Mouse (Mus musculus): ENCODE data around the gene Fat4. TPM values are rescaled to one million over a fixed set of nuclear protein-coding genes. Genes with fewer than 3 reads are reported as not detected.
A peak's percentile ranks its signal among the peaks of the same experiment; 100 is the strongest.

Fat4 gene
- polyA plus RNA-seq, 1 experiment: 1.6 TPM

DNA sequence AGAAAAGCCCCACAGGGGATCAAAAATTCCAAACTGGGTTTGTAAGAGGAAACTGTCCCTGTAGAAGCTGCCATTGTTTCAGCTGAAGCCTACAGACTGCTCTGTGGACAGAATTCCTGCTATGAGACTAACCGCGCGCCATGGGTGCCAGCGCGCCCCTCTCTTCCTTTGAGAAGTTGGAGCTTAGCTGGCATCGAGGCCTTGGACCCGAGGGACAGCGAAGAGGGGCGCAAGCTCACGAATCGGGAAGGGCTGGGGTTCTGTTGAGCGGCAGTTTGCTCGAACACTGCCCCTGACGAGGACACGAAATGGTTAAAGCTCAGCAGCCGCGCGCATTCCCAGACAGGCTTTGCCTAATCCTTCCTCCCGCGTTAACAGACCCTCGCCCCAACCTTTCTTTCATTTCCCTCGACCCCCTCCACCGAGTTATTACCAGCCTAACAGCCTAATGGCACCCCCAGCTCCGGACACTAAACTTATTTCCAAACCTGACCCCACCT is 1.8 kb upstream of the Fat4 start:
- Histone ChIP-seq H3K4me1 (ENCODE audit: control insufficient read depth, insufficient read depth, low read length) (no peaks in the 10 kb centered on the region), H3K27ac (ENCODE audit: insufficient read depth, low read depth, low read length) (peak overlapping the region; percentile 48), H3K4me3 (ENCODE audit: insufficient read depth, low read depth, low read length) (peak overlapping the region; percentile 57), H3K27me3 (replicated peaks; ENCODE audit: control insufficient read depth, insufficient read depth, low read length) (no peaks in the 10 kb centered on the region), H3K36me3 (ENCODE audit: control insufficient read depth, insufficient read depth, low read length) (no peaks in the 10 kb centered on the region)
- WGBS: under 1% methylated on average over 24 of the region's 24 CpGs
- no peak for TF ChIP-seq POLR2A (IDR thresholded peaks at IDR 0.05; ENCODE audit: low read depth, low read length)
- TF ChIP-seq CTCF (conservative IDR thresholded peaks at IDR 0.05; ENCODE audit: insufficient read depth, insufficient read length, low read depth, low read length): no peak
- DNase-seq: peak; percentile 24

DNA sequence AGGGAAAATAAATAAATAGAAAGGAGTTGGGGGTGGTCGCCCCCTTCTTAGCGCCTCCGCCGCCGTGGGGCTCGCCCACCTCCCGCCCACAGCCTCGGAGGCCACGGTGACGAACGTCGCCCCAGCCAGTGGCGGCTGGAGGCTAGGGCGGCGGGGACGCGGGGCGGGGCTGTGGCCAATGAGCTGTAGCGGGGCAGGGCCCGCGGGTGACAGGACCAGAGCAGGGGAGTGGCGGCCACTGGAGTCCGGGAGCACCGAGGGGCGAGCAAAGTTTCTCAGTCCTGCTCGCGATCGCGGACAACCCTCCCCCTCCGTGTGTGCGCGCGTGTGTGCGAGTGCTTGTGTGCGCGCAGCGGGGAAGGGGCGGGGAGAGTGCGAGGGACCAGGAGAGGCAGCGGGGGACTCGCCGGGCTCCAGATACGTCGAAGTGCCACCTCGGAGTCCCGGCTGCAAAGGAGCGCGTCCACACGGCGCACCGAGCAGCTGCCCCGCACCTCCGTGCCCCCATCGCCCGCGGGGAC is 1.2 kb upstream of the Fat4 start:
- peak; percentile 91 for DNase-seq
- Histone ChIP-seq H3K4me3 (ENCODE audit: insufficient read depth, low read depth, low read length) (peak overlapping the region; percentile 57), H3K36me3 (ENCODE audit: control insufficient read depth, insufficient read depth, low read length) (no peaks in the 10 kb centered on the region), H3K4me1 (ENCODE audit: control insufficient read depth, insufficient read depth, low read length) (no peaks in the 10 kb centered on the region), H3K27me3 (replicated peaks; ENCODE audit: control insufficient read depth, insufficient read depth, low read length) (no peaks in the 10 kb centered on the region), H3K27ac (ENCODE audit: insufficient read depth, low read depth, low read length) (peak overlapping the region; percentile 48; the same call in 1 of the 2 replicates)
- TF ChIP-seq POLR2A (IDR thresholded peaks at IDR 0.05; ENCODE audit: low read depth, low read length) (peak; percentile 30), CTCF (conservative IDR thresholded peaks at IDR 0.05; ENCODE audit: insufficient read depth, insufficient read length, low read depth, low read length) (no peak)
- under 1% methylated on average over 56 of the region's 56 CpGs for WGBS

DNA sequence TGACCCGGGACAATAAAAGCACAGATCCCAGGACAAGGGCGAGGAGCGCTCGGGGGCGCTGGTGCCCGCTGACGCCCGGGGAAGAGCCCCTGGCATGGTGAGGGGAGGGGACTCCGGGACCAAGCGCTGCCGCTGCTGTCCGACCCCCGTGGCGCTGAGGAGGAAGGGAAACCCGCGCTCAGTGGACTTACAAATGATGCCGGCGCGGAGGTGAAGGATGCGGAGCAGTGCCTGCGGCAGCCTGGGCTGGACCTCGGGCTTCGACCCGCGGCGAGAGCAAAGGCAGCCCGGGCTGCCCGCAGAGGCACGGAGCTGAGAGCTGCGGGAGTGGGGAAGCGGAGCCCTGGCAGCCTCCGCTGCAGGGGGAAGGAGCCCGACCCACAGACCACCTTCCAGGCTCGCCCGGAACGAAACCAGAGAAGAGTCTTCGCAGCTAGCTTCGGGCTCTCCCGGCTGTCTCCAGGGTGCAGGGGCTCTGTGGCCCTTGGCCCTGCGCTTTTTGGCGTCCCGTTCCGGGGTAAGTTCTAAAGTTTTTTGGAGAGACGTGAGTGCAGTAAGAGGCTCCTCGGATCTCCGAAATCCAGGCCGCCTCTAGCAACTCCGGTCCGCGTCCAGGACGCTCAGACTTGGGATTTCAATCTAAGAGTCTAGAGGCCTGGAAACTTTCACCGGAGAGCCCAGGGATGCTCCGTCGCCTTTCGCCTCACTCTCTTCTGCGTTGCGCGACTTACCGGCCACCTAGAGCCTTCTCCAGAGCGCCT is 499 bp upstream of the Fat4 start:
- WGBS: under 1% methylated on average over 60 of the region's 60 CpGs
- no peaks in the 10 kb centered on the region for H3K36me3 ChIP-seq (ENCODE audit: control insufficient read depth, insufficient read depth, low read length)
- H3K27me3 ChIP-seq (replicated peaks; ENCODE audit: control insufficient read depth, insufficient read depth, low read length): no peaks in the 10 kb centered on the region
- H3K4me3 ChIP-seq (ENCODE audit: insufficient read depth, low read depth, low read length): peak overlapping the region; percentile 57
- peak overlapping the region; percentile 31; the same call in 1 of the 2 replicates for H3K27ac ChIP-seq (ENCODE audit: insufficient read depth, low read depth, low read length)
- peak; percentile 22 for DNase-seq
- H3K4me1 ChIP-seq (ENCODE audit: control insufficient read depth, insufficient read depth, low read length): no peaks in the 10 kb centered on the region
- no peak for TF ChIP-seq CTCF (conservative IDR thresholded peaks at IDR 0.05; ENCODE audit: insufficient read depth, insufficient read length, low read depth, low read length)

DNA sequence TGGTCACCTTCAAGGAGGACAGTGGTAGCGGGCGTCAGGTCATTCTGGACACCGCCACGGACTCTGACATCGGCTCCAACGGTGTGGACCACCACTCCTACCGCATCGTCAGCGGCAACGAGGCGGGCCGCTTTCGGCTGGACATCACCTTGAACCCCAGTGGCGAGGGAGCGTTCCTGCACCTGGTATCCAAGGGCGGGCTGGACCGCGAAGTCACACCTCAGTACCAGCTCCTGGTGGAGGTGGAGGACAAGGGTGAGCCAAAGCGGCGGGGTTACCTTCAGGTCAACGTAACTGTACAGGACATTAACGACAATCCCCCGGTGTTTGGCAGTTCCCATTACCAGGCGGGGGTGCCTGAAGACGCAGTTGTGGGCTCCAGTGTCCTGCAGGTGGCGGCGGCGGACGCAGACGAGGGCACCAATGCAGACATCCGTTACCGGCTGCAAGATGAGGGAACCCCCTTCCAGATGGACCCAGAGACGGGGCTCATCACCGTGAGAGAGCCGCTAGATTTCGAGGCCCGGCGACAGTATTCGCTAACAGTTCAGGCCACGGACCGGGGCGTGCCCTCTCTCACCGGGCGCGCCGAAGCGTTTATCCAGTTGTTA is 746 bp downstream of the Fat4 start:
- Histone ChIP-seq H3K4me1 (ENCODE audit: control insufficient read depth, insufficient read depth, low read length) (no peaks in the 10 kb centered on the region), H3K27me3 (replicated peaks; ENCODE audit: control insufficient read depth, insufficient read depth, low read length) (no peaks in the 10 kb centered on the region), H3K36me3 (ENCODE audit: control insufficient read depth, insufficient read depth, low read length) (no peaks in the 10 kb centered on the region), H3K4me3 (ENCODE audit: insufficient read depth, low read depth, low read length) (peak overlapping the region; percentile 57), H3K27ac (ENCODE audit: insufficient read depth, low read depth, low read length) (no peak overlapping the region)
- TF ChIP-seq POLR2A (IDR thresholded peaks at IDR 0.05; ENCODE audit: low read depth, low read length) (no peak), CTCF (conservative IDR thresholded peaks at IDR 0.05; ENCODE audit: insufficient read depth, insufficient read length, low read depth, low read length) (no peak; the same call in 1 of the 2 replicates)
- peak; percentile 61 for DNase-seq
- under 1% methylated on average over 47 of the region's 47 CpGs for WGBS

DNA sequence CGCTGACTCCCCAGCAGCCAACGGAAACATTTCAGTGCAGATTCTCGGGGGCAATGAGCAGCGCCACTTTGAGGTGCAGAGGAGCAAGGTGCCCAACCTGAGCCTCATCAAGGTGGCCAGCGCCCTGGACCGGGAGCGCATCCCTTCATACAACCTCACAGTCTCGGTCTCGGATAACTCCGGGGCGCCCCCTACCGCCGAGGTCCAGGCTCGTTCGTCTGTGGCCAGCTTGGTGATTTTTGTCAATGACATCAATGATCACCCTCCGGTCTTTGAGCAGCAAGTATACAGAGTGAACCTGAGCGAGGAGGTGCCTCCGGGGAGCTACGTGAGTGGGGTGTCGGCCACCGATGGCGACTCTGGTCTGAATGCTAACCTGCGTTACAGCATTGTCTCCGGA is 1.4 kb downstream of the Fat4 start:
- Histone ChIP-seq H3K27me3 (replicated peaks; ENCODE audit: control insufficient read depth, insufficient read depth, low read length) (no peaks in the 10 kb centered on the region), H3K27ac (ENCODE audit: insufficient read depth, low read depth, low read length) (no peak overlapping the region), H3K4me3 (ENCODE audit: insufficient read depth, low read depth, low read length) (peak overlapping the region; percentile 57), H3K36me3 (ENCODE audit: control insufficient read depth, insufficient read depth, low read length) (no peaks in the 10 kb centered on the region), H3K4me1 (ENCODE audit: control insufficient read depth, insufficient read depth, low read length) (no peaks in the 10 kb centered on the region)
- WGBS: 6% methylated on average over 24 of the region's 24 CpGs
- peak; percentile 50 for TF ChIP-seq CTCF (conservative IDR thresholded peaks at IDR 0.05; ENCODE audit: insufficient read depth, insufficient read length, low read depth, low read length)
- TF ChIP-seq POLR2A (IDR thresholded peaks at IDR 0.05; ENCODE audit: low read depth, low read length): no peak
- peak; percentile 68 for DNase-seq

DNA sequence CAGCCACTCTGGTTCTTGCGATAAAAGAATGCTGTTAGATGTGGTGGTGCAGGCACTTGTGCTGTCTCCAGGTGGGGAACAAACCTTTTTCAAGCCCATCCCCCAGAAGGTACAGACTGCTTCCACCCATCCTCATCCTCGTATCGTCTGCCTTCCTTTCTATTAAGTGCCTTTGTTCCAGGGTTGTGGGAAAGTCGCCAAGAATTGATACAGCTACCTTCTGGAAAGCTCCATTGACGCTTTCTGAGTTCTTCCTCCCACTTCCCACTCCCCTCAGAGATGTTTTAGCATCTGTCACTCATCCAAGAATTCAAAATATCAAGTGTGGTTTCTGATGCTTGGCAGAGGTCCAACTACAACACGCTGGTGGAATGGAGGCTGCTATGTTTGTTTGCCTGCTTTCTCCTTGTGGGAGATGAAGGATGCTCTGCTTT is 6.1 kb downstream of the Fat4 start:
- Histone ChIP-seq H3K4me1 (ENCODE audit: control insufficient read depth, insufficient read depth, low read length) (no peaks in the 10 kb centered on the region), H3K27me3 (replicated peaks; ENCODE audit: control insufficient read depth, insufficient read depth, low read length) (no peaks in the 10 kb centered on the region), H3K36me3 (ENCODE audit: control insufficient read depth, insufficient read depth, low read length) (no peaks in the 10 kb centered on the region), H3K27ac (ENCODE audit: insufficient read depth, low read depth, low read length) (no peak overlapping the region), H3K4me3 (ENCODE audit: insufficient read depth, low read depth, low read length) (peak overlapping the region; percentile 17; the same call in 1 of the 2 replicates)
- DNase-seq: no peak
- TF ChIP-seq CTCF (conservative IDR thresholded peaks at IDR 0.05; ENCODE audit: insufficient read depth, insufficient read length, low read depth, low read length): no peak
- no peak for TF ChIP-seq POLR2A (IDR thresholded peaks at IDR 0.05; ENCODE audit: low read depth, low read length)
- WGBS: 15% methylated on average over 6 of the region's 6 CpGs

DNA sequence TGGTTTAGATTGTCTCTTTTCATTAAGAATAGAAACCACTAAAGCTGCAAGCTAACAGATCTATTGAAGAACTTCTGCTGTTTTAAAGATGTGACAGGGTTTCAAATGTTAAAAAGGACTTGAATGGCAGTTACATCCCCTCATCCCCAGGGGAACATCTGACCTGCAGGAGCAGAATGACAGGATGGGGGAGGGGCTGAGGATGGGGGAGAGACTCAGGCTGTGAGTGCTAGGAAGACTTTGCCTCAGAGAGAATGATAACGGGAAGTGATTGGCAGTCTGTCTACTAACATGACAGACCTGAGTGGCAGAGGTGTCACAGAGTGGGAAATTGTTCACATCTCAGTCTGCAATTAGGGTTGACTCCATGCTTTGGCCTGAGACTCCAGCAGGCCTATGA is 14.1 kb downstream of the Fat4 start:
- H3K27me3 ChIP-seq (replicated peaks; ENCODE audit: control insufficient read depth, insufficient read depth, low read length): no peaks in the 10 kb centered on the region
- no peak for TF ChIP-seq POLR2A (IDR thresholded peaks at IDR 0.05; ENCODE audit: low read depth, low read length)
- no peak for TF ChIP-seq CTCF (conservative IDR thresholded peaks at IDR 0.05; ENCODE audit: insufficient read depth, insufficient read length, low read depth, low read length)
- H3K27ac ChIP-seq (ENCODE audit: insufficient read depth, low read depth, low read length): no peak overlapping the region
- 53% methylated on average over 1 of the region's 1 CpGs for WGBS
- H3K4me3 ChIP-seq (ENCODE audit: insufficient read depth, low read depth, low read length): no peak overlapping the region
- H3K36me3 ChIP-seq (ENCODE audit: control insufficient read depth, insufficient read depth, low read length): no peaks in the 10 kb centered on the region
- H3K4me1 ChIP-seq (ENCODE audit: control insufficient read depth, insufficient read depth, low read length): no peaks in the 10 kb centered on the region
- no peak for DNase-seq
